Mouse (Mus musculus) bone marrow, adult 2 months (tissue): ENCODE data around the gene AU018091. TPM values are rescaled to one million over a fixed set of nuclear protein-coding genes. Genes with fewer than 3 reads are reported as not detected.
"Not testable (repeated sequence)": the region's sequence is repeated elsewhere in the genome, so short reads cannot be mapped to it uniquely, and the experiment has no call there.

ENCODE experiments used
- H3K27ac ChIP-seq: fragments of 200-500 bp; 2 replicates; pipeline ENCODE4 v1.5.1; 2012; ENCODE audit warnings: low read depth, mild to moderate bottlenecking, control low read depth, inconsistent platforms, low read length; ENCODE audit not compliant: control insufficient read depth, poor library complexity, insufficient read depth
- H3K4me1 ChIP-seq: fragments of 200-500 bp; 2 replicates; pipeline ENCODE4 v1.6.1; 2011; ENCODE audit warnings: low read length; ENCODE audit not compliant: control insufficient read depth, insufficient read depth
- H3K4me3 ChIP-seq: fragments of 200-500 bp; replicated peaks from 2 replicates; pipeline ENCODE3; 2011; ENCODE audit warnings: mild to moderate bottlenecking, low read depth, low read length, control low read depth; ENCODE audit not compliant: control insufficient read depth
- CTCF ChIP-seq: fragments of 200-500 bp; IDR thresholded peaks from 2 replicates; pipeline ENCODE4 v1.5.1; 2011; ENCODE audit warnings: low read length, control low read depth; ENCODE audit not compliant: control insufficient read depth, insufficient read depth
- POLR2A ChIP-seq: fragments of 200-500 bp; IDR thresholded peaks from 2 replicates; pipeline ENCODE4 v1.6.1; 2011; ENCODE audit warnings: low read depth, mild to moderate bottlenecking, control low read depth, low read length, borderline replicate concordance; ENCODE audit not compliant: control insufficient read depth
- WGBS: fragments of 180-500 bp; shearing (Covaris S2); methylation state at CpG from one replicate; pipeline ENCODE4 v1.1.7; 2018; 5-methylcytosine and 5-hydroxymethylcytosine counted together
- polyA plus RNA-seq: library from polyadenylated mRNA; stranded (reverse); fragments of >200 nt; gene quantifications from 2 replicates; pipeline ENCODE4 v1.2.4, GENCODE M21; 2011; ENCODE audit warnings: low replicate concordance; ENCODE audit not compliant: missing spikeins, insufficient read depth, insufficient read length

The AU018091 gene
- polyA plus RNA-seq, 1 experiment, result 5.3 TPM

GRCm38 (mm10) chr7:3191971-3192498, 23.0 kb upstream of the AU018091 start:
- TF ChIP-seq POLR2A, result no peak
- TF ChIP-seq CTCF, result no peak
- no peaks in the 10 kb centered on the region for H3K4me1 ChIP-seq
- H3K27ac ChIP-seq, result no peak overlapping the region
- H3K4me3 ChIP-seq, result no peak overlapping the region
- 72% methylated on average over 12 of the region's 12 CpGs for WGBS

- 77% methylated on average over 2 of the region's 2 CpGs for WGBS
- not testable (repeated sequence) for H3K4me3 ChIP-seq, H3K4me1 ChIP-seq, H3K27ac ChIP-seq
Observed at GRCm38 (mm10) chr7:3186726-3187125, 17.7 kb upstream of the AU018091 start.

- TF ChIP-seq POLR2A (no peak), CTCF (no peak)
- H3K4me1 ChIP-seq, result no peaks in the 10 kb centered on the region
- no peak overlapping the region for H3K27ac ChIP-seq
- H3K4me3 ChIP-seq, result no peak overlapping the region
- WGBS, result 67% methylated on average over 1 of the region's 1 CpGs
Observed at GRCm38 (mm10) chr7:3186136-3186535, 17.1 kb upstream of the AU018091 start.

GRCm38 (mm10) chr7:3184394-3184793, 15.4 kb upstream of the AU018091 start:
- no peak for TF ChIP-seq POLR2A
- TF ChIP-seq CTCF, result no peak
- WGBS, result 42% methylated on average over 4 of the region's 4 CpGs
- H3K27ac ChIP-seq, result no peak overlapping the region
- no peaks in the 10 kb centered on the region for H3K4me1 ChIP-seq
- H3K4me3 ChIP-seq, result no peak overlapping the region

GRCm38 (mm10) chr7:3180958-3181357, 12.0 kb upstream of the AU018091 start:
- WGBS, result 84% methylated on average over 24 of the region's 24 CpGs
- H3K27ac ChIP-seq, H3K4me3 ChIP-seq: not testable (repeated sequence)

GRCm38 (mm10) chr7:3168296-3168695, 707 bp downstream of the AU018091 start:
- 75% methylated on average over 1 of the region's 1 CpGs for WGBS

More at GRCm38 (mm10) chr7:3180958-3181357, 12.0 kb upstream of the AU018091 start:
- H3K4me1 ChIP-seq, result not testable (repeated sequence)

GRCm38 (mm10) chr7:3166270-3166669, 2.7 kb downstream of the AU018091 start:
- 86% methylated on average over 4 of the region's 4 CpGs for WGBS

More at GRCm38 (mm10) chr7:3168296-3168695, 707 bp downstream of the AU018091 start:
- Histone ChIP-seq H3K4me3 (no peak overlapping the region), H3K27ac (no peak overlapping the region), H3K4me1 (no peaks in the 10 kb centered on the region)
- TF ChIP-seq CTCF, result no peak
- TF ChIP-seq POLR2A, result no peak

GRCm38 (mm10) chr7:3164991-3165390, 4.0 kb downstream of the AU018091 start:
- Histone ChIP-seq H3K4me1 (no peaks in the 10 kb centered on the region), H3K4me3 (no peak overlapping the region), H3K27ac (no peak overlapping the region)
- TF ChIP-seq CTCF (no peak), POLR2A (no peak)

More at GRCm38 (mm10) chr7:3166270-3166669, 2.7 kb downstream of the AU018091 start:
- Histone ChIP-seq H3K4me3 (no peak overlapping the region), H3K27ac (no peak overlapping the region), H3K4me1 (no peaks in the 10 kb centered on the region)
- no peak for TF ChIP-seq POLR2A
- TF ChIP-seq CTCF, result no peak

- WGBS, result 69% methylated on average over 6 of the region's 6 CpGs
- no peak overlapping the region for H3K27ac ChIP-seq
- H3K4me3 ChIP-seq, result no peak overlapping the region
- H3K4me1 ChIP-seq, result no peaks in the 10 kb centered on the region
- no peak for TF ChIP-seq POLR2A
- TF ChIP-seq CTCF, result no peak
Observed at GRCm38 (mm10) chr7:3164381-3164780, 4.6 kb downstream of the AU018091 start.
